Mouse (Mus musculus) megakaryocyte progenitor cell, adult 5-6 weeks (primary cell): Measurements from ENCODE around the gene Epha6. TPM values are rescaled to one million over a fixed set of nuclear protein-coding genes. Genes with fewer than 3 reads are reported as not detected.

Source experiments
- ATAC-seq: replicated peaks from 2 replicates; pipeline ENCODE4 v1.8.0; 2016; ENCODE audit warnings: mild to moderate bottlenecking, moderate TSS enrichment, inconsistent platforms; ENCODE audit not compliant: poor library complexity
- total RNA-seq, 2 experiments: library from RNA; stranded (forward) in 1 of 2; stranded (reverse) in 1 of 2; fragments of 157-497, 149-512 nt in 1 of 2; fragments of 200-1000 nt in 1 of 2; gene quantifications; 2 replicates each; pipeline versions ENCODE4 v1.2.3 to v1.2.4; 2015 to 2017

Gene Epha6
- total RNA-seq, 2 experiments from 2014 or later = not detected

- no peak for ATAC-seq
Observed at GRCm38 (mm10) chr16:59685135-59685534, 920.2 kb downstream of the Epha6 start.

- ATAC-seq = peak; percentile 97
Observed at GRCm38 (mm10) chr16:59683434-59683833, 921.9 kb downstream of the Epha6 start.

DNA sequence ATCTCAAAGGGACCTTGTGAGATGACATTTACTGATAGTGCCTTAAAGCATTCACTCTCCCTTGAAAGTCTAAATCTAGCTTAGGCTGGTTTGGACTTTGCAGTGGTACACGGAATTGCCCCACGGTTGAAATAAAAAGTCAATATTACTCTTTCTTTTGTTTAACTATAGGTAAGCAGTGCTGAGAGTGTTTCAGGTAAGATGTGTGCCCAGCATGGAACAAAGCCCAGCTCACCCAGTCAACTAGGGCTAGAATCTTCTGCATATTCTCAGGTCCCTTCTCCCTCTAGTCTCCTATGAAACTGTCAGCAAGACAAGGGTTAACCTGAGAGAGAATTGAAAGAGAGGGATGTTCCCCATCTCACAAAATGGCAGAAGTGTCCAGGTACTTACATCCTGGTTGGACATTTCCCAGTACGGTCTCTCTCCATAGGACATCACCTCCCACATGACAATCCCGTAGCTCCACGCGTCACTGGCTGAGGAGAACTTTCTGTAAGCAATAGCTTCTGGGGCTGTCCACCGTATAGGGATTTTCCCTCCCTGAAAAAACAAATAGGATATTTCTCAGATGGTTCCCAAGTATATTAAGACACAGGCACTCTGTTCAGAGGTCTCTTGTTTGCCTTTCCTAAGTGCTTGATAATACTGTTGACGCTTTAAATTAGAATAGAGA is 923.0 kb downstream of the Epha6 start:
- no peak for ATAC-seq

DNA sequence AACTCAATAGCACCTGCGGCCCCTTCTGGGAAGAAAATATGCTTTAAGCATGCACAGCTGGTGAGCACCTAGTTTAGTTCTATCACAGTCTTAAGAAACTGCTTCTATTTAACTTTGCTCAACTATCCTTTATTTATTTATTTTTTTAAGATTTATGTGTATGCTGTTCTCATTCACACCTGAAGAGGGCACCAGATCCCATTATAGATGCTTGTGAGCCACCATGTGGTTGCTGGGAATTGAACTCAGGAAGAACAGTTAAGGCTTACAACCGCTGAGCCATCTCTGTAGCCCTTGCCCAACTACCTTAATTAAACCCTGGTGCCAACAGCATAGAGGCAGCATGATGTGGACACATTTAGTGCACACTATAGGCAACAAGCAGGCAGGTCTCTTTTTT is 938.4 kb downstream of the Epha6 start:
- no peak for ATAC-seq

- ATAC-seq = no peak
Observed at GRCm38 (mm10) chr16:59643766-59644165, 961.6 kb downstream of the Epha6 start.

- no peak for ATAC-seq
Observed at GRCm38 (mm10) chr16:59639985-59640384, 965.3 kb downstream of the Epha6 start.

GRCm38 (mm10) chr16:59639102-59639691 is 966.1 kb downstream of the Epha6 start, which contains the start of gene Arl6:
Arl6 (minus strand) TSS chr16:59639391.
- ATAC-seq = peak; percentile 95

- no peak for ATAC-seq
Observed at GRCm38 (mm10) chr16:59634598-59634997, 970.7 kb downstream of the Epha6 start.

GRCm38 (mm10) chr16:59621554-59621953 is 983.8 kb downstream of the Epha6 start:
- ATAC-seq = 0 out of 2 replicates have a peak, but pooled peaks have one; percentile 36

GRCm38 (mm10) chr16:59617167-59617566 is 988.2 kb downstream of the Epha6 start:
- peak; percentile 100 for ATAC-seq

DNA sequence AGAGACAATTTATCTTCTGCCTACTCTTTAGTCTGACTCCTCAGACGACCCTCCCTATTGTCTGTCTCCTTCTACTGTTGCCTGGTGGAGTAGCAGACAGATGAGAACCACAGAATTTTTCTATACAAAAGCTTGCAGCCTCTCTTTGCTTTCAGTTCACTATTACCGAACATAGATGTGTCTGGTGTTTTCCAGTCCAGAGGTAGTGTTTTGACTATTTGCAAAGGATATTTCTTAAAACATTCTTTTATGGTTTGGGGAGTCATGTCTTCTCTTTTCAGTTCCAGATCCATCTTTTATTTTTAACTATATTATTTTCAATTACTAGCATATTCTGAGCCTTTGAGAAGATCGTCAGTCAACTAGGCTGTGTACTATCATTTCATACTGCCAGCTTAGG is 989.7 kb downstream of the Epha6 start:
- ATAC-seq = no peak

DNA sequence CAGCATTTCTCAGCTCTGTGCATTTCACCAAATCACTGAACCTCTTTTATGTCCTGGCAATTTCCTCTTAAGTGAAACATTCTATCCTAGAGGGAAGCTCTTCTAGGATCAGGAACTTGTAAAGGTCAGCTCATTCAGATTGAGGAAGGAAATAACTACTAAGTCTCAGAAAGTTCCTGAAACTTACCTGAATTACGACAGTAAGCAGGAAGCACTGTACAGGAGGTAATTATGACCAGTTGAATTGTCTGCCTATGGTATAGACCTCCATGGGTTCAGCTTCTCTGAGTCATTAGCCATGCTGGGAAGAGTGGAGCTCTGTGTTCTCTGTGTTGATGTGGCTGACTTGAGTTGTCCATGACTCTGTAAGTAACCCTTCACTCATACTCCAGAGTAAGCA is 994.6 kb downstream of the Epha6 start:
- ATAC-seq = peak; percentile 20; the same call in 1 of the 2 replicates

DNA sequence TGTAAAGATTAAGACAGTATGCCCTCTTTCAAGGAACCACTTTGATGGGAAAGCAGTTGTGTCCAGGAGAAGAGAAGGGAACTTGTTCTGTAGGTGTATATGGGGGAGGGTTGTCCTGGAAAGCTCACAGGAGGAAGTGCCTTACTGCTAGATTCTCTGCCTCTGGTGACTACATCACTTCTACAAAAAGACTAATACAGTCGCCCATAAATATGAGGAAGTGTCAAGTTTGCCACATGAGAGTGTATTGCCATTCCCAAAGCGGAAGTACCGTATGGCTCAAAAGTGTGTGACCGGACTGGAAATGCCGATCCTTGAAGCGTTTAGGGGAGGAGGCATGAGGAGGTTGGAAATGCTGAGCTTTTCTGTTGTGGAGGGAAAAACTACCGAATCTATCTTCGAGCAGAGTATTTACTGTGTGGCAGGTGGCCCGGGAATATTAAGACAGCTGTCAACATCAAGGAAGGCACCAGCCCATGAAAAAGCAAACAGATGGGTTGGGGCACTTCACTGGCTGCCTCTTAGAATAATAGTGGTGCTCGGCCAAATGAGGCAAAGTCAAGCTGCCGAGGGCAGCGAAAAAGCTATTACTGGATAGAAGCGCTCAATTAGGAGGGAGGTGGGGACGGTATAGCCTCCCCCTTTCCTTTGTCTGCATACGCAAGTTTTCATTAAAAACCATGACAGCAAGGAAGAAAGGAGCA is 1001.1 kb downstream of the Epha6 start:
- peak; percentile 85 for ATAC-seq
